Comparison of ENCODE assay signal across 30 mouse cellular contexts in genomic region chr9:49490609-49491008, GRCm38 (mm10). TPM values are rescaled to one million over a fixed set of nuclear protein-coding genes. Genes with fewer than 3 reads are reported as not detected.
DNase-seq lines count a peak whose midpoint lies in the region; ATAC-seq and TF ChIP-seq lines count a peak whose summit lies in the region.
"Had no signal": no experiment of that assay in that cellular context is flagged by ENCODE, and none has a peak within 500 bp of the region (broad histone marks: within the 10 kb centered on the region; RNA-seq: fewer than 3 reads in every experiment).

No protein-coding gene starts in this region.

- H3K9me3 ChIP-seq in liver, postnatal 0 days (ENCODE audit: low read length): no peaks in the 10 kb centered on the region
- no peaks in the 10 kb centered on the region for H3K9me3 ChIP-seq in midbrain, embryonic 15.5 days
- H3K9me3 ChIP-seq: kidney, embryonic 15.5 days; limb, embryonic 15.5 days; midbrain, embryonic 12.5 days; stomach, embryonic 15.5 days had no signal

- H3K4me1 ChIP-seq in liver, postnatal 0 days (ENCODE audit: insufficient read depth): peaks cover 4% of the 10 kb centered on the region
- H3K4me1 ChIP-seq in midbrain, embryonic 15.5 days: peaks cover 19% of the 10 kb centered on the region

- H3K9ac ChIP-seq in liver, postnatal 0 days (replicated peaks): no peak overlapping the region
- no peak overlapping the region for H3K9ac ChIP-seq in midbrain, embryonic 15.5 days
- H3K9ac ChIP-seq: hindbrain, embryonic 14.5 days; kidney, embryonic 15.5 days; limb, embryonic 15.5 days; midbrain, embryonic 12.5 days; stomach, embryonic 15.5 days had no signal

- no peaks in the 10 kb centered on the region for H3K36me3 ChIP-seq in liver, postnatal 0 days (replicated peaks; ENCODE audit: insufficient read depth, low read length)
- no peaks in the 10 kb centered on the region for H3K36me3 ChIP-seq in midbrain, embryonic 15.5 days (replicated peaks)
- H3K36me3 ChIP-seq: kidney, embryonic 15.5 days; limb, embryonic 15.5 days; midbrain, embryonic 12.5 days; stomach, embryonic 15.5 days had no signal

- no peak overlapping the region for H3K4me3 ChIP-seq in liver, postnatal 0 days (ENCODE audit: low read depth, low read length)
- H3K4me3 ChIP-seq in midbrain, embryonic 15.5 days: no peak overlapping the region
- H3K4me3 ChIP-seq: kidney, embryonic 15.5 days; left cerebral cortex, adult 2 months; limb, embryonic 15.5 days; midbrain, embryonic 12.5 days; stomach, embryonic 15.5 days had no signal

- H3K4me2 ChIP-seq in liver, postnatal 0 days (ENCODE audit: low read depth, low read length): no peak overlapping the region
- H3K4me2 ChIP-seq in midbrain, embryonic 15.5 days: no peak overlapping the region
- H3K4me2 ChIP-seq: heart, embryonic 11.5 days; hindbrain, embryonic 14.5 days; kidney, embryonic 15.5 days; limb, embryonic 15.5 days; midbrain, embryonic 12.5 days; stomach, embryonic 15.5 days had no signal

- TF ChIP-seq CTCF in liver, postnatal 0 days (IDR thresholded peaks at IDR 0.05; ENCODE audit: low read depth): no peak

- no peak for ATAC-seq in liver, postnatal 0 days
- no peak for ATAC-seq in midbrain, embryonic 15.5 days (replicated peaks)
- ATAC-seq: forebrain, embryonic 14.5 days; Patski had no signal

- no peaks in the 10 kb centered on the region for H3K27me3 ChIP-seq in liver, postnatal 0 days (ENCODE audit: insufficient read depth, low read length)
- no peaks in the 10 kb centered on the region for H3K27me3 ChIP-seq in midbrain, embryonic 15.5 days (replicated peaks)
- H3K27me3 ChIP-seq: limb, embryonic 15.5 days; Patski; stomach, embryonic 15.5 days had no signal

- 74% methylated on average over 4 of the region's 4 CpGs for WGBS in liver, postnatal 0 days (ENCODE audit: insufficient replicate concordance)
- WGBS in midbrain, embryonic 15.5 days: 65% methylated on average over 4 of the region's 4 CpGs

- TF ChIP-seq EP300 in liver, postnatal 0 days (IDR thresholded peaks at IDR 0.05; ENCODE audit: low read depth): no peak

- H3K27ac ChIP-seq in liver, postnatal 0 days (ENCODE audit: low read depth): no peak overlapping the region
- no peak overlapping the region for H3K27ac ChIP-seq in midbrain, embryonic 15.5 days
- H3K27ac ChIP-seq: hindbrain, embryonic 14.5 days; kidney, embryonic 15.5 days; layer of hippocampus, adult 2 months; left cerebral cortex, adult 2 months; limb, embryonic 15.5 days; midbrain, embryonic 12.5 days; stomach, embryonic 15.5 days had no signal

- peak; percentile 33 for DNase-seq in layer of hippocampus, adult 11-12 months (ENCODE audit: low spot score)
- no peak for DNase-seq in layer of hippocampus, adult 8-10 months (ENCODE audit: low spot score in 2 of 2)
- DNase-seq in liver, postnatal 0 days: peak; percentile 6
- DNase-seq in liver: no peak
- DNase-seq in thymus, postnatal 25 days: peak; percentile 22
- DNase-seq in thymus, adult 18-20 months: no peak
- peak; percentile 17 for DNase-seq in fibroblast of lung, adult 2 months (ENCODE audit: low read depth)
- DNase-seq: adrenal gland, postnatal 10 days; B cell, adult 2 months; cerebellum, adult 11 months; cerebellum, adult 9-10 months; cerebellum, postnatal 36 days; gastrocnemius, postnatal 25 days; heart, adult 18-20 months; heart, postnatal 4 days; kidney, adult 18-20 months; kidney, postnatal 25 days; lung, postnatal 36 days; right cerebral cortex, postnatal 14 days had no signal

RNA-seq across cellular contexts. Expression of gene Ttc12, which starts 4.6 kb away (rescaled TPM):
- 1 to 10 TPM; 1.6 to 2.6 (median 2.3) TPM for total RNA-seq in layer of hippocampus, adult 8-10 months (2022)
- polyA plus RNA-seq in liver, postnatal 0 days (2015; fragmentation: Nextera tagmentation; extraction: Ambion mirVana): 0.09 and 0.15 TPM in 2 replicates
- 1.9 and 2.1 TPM in 2 replicates for polyA plus RNA-seq in midbrain, embryonic 15.5 days (2015; fragmentation: Nextera tagmentation; extraction: Ambion mirVana)

Comparison
In these comparisons a context has a peak if more than half of its experiments do, and no peak if none do; other contexts are left out.
1. DNase-seq: peak in layer of hippocampus, adult 11-12 months (single experiment), liver, postnatal 0 days (single experiment), thymus, postnatal 25 days (single experiment) and fibroblast of lung, adult 2 months (single experiment); none in layer of hippocampus, adult 8-10 months (0 of 2), liver (single experiment) and thymus, adult 18-20 months (0 of 2).